Mouse (Mus musculus) forelimb bud, embryonic 11.5 days (tissue): ENCODE measurements around the gene Gabarap.
"Not testable (repeated sequence)": the region's sequence is repeated elsewhere in the genome, so short reads cannot be mapped to it uniquely, and the experiment has no call there.

Source experiments
- DNase-seq: peaks from one replicate; pipeline ENCODE4 v3.0.0-alpha.2; 2012; ENCODE audit warnings: low read depth, low spot score

The Gabarap gene

GRCm38 (mm10) chr11:69990850-69991691 is at the start of gene Gabarap:
TSS of gene Gabarap (plus strand) at chr11:69991143.
- DNase-seq: peak; percentile 96

- no peak for DNase-seq
Observed at GRCm38 (mm10) chr11:69945216-69945615, 45.7 kb upstream of the Gabarap start.

DNA sequence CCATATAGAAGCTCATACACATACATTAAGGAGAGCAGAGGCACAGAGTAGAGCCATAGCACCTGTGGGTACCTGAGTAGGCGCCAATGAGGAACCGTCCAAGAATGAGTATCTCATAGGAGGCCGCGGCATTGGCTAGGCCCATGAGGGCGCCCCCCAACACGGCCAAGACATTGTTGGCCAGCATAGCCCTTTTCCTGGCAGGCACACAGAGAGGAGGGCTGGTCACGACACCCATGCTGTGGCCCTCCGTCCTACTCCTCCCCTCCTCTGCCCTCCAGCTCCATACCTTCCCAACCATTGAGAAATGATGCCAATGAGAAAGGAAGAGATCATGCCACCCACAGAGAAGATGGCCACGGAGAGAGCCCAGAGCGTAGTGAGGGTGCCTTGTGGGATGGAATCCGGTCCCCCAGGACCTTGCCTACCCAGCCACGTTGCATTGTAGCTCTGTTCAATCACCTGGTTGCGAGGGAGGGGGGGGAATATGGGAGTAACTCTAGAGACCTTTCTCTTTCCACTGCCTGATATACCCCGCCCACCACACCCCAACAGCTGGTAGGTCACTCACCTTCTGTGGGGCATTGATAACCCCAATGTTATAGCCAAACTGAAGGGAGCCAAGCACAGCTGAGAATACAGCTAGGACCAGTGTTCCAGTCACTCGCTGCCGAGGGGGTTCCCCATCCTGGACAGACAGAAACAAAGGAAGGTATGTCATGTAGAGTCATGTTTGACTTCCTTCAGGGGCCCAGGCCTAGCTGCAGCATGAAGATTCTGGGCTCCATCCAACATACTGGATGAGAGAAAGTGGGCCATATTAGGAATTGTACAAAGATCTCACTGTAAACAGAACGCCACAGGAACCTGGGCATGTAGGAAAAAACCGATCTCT is 44.7 kb upstream of the Gabarap start:
- DNase-seq: no peak

DNA sequence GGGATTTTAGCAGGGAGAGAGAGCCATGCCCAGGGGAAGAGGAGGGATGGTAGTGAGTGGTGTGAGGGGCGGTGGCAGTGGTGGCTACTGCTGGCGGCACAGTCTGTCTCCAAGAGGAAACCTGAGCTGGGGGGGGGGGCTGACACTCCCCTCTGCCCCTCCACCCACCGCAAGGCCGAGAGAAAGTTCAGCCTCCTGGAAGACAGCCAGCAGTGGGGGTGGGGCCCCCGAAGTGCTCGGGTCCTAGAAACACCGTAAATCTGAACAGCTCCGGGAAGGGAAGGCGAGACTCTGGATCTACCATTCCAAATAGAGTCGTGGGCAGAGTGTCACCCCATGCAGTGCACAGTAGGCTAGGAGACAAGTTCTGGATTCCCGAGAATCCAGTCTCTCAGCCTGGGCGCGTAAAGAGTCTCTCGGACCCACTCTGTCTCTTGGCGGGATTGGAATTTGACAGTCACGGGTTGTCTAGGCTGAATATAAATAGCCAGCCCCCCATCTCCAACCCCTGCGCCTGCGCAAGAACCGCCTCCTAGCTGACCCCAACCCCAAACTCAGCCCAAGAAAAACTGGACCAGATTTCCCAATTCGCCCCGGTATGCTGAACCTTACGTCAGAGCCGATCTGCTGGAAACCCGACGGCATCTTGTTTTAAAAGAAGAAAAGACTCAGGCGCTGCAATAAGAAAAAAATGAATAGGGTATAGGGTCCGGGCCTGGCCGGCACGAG is 43.4 kb upstream of the Gabarap start:
- DNase-seq: peak; percentile 65

DNA sequence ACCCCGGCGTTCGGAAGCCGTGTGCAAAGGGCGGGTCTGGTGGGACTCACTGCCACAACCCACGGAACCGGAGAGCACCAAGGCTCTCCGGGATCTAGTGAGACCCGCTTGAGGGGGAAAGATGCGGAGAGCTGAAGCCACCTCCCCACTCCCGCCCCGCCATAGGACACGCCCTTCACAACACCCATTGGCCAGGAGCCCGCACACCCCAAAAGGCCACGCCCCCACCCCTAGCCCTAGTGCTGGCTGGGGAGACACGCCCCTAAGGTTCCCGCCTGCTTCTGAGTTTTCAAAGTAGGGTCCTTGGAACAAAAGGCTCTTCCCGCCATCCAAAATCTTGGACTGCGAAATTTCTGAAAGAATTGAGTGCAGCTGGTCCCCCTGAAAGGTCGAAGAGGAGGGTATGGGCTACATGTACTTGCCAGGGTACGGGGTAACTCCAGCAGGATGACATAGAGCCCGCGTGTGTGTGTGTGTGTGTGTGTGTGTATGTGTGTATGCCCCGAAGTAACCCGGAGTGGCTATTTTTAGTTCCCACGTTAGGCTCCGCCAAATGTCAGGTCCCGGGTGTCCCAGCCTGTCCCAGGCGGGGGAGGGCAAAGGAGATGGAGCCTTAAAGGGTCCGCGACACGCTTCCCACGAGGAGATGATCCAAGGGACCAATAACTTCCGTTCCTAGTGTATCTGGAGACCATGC is 42.7 kb upstream of the Gabarap start, which contains the start of gene Slc2a4:
Slc2a4 (minus strand) TSS at position 123 of the 697 bp plus-strand sequence.
- peak; percentile 96 for DNase-seq

DNA sequence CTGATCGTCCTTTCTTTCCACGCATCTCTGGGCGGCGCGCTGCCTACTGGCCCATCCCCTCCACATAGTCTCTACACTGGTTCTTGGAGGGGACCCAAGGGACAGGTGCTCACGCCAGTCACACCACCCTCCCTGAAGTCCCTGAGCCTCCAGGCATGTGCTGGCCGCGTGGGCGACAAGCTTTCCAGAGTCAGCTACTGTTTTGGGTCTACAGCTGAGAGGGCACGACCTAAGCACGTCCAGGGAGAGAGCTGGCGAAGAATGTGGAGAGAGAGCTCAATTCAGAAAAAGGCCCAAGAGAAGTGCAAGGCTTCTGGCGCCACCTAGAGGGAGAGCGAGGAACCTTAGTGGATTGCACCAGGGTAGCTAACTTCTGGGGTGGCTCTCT is 42.2 kb upstream of the Gabarap start:
- DNase-seq: peak; percentile 94

- DNase-seq: no peak
Observed at GRCm38 (mm10) chr11:69950807-69951459, 40.0 kb upstream of the Gabarap start.

DNA sequence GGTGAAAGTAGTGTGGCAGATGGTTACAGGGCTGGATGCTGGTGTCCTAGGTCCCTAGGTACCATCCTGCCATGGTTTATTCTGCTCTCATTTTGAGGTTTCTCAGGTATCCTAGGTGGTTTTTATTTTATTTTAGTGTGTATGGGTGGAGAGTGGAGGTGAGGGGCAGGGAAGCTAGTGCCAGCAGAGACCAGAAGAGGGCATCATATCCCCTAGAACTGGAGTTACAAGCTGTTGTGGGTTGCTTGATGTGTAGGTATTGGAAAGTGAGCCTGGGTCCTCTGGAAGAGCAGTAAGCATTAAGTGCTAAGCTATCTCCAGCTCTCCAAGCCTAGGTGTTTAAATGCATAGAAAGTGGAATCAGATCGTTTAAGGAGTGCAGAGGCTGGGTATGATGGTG is 38.7 kb upstream of the Gabarap start:
- DNase-seq: no peak

DNA sequence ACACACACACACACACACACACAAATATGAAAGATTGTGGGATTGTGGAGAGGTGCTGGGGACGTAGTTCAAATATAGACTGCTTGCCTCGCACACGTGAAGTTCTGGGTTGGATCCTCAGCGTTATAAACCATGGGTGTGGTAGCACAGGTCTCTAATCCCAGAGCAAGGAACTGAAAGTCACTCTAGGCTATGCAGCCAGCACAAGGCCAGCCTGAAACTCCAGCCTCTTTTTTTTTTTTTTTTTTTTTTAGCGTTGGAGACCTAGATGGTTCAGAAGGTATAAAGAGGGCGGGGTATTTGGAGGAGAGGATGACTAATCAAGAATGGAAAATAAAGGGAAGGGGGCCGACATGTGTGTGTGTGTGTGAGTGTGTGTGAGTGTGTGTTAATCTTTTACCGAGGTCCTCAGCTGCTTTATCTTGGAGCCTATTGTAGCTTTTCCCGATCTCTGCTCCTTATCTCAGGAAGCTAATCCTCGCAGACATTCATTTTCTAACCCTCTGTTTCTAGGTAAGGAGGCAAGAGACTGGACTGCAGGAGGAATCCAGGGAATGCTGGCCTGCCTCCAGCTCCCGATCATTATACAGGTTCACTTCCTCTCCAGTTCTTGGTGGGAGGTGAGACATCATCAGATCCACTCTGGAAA is 37.6 kb upstream of the Gabarap start:
- DNase-seq: no peak

GRCm38 (mm10) chr11:69955618-69956017 is 35.3 kb upstream of the Gabarap start:
- not testable (repeated sequence) for DNase-seq

DNA sequence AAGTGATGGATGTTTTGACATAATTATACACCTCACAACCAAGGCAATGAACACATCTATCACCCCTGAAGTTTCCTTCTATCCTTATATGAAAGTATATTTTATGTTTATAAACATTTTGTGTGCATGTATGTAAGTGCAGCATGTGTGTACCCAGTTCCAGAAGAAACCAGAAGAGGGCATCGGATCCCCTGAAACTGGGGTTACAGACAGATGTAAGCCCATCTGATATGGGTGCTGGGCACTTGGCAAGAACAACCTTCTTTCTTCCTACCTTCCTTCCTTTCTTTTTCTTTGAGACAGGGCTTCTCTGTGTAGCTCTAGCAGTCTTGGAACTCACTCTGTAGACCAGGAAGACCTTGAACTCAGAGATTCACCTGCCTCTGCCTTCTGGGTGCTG is 34.7 kb upstream of the Gabarap start:
- DNase-seq: no peak

DNA sequence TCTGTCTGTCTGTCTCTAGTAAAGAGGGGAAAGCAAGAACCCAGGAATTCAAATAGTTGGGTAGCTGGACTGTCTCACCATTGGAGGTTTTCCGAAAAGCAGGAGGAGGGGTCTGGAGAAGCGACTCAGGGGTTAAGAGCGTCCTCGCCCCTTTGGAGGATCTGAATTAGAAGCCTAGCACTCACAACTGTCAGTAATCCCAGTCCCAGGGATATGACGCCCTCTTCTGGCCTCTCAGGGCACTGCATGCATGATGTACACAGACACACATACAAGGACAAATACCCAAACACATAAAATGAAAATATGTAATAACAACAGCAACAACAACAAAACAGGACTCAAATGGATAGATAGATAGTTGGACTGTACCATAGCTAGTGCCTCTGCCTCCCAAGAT is 30.3 kb upstream of the Gabarap start:
- DNase-seq: no peak

DNA sequence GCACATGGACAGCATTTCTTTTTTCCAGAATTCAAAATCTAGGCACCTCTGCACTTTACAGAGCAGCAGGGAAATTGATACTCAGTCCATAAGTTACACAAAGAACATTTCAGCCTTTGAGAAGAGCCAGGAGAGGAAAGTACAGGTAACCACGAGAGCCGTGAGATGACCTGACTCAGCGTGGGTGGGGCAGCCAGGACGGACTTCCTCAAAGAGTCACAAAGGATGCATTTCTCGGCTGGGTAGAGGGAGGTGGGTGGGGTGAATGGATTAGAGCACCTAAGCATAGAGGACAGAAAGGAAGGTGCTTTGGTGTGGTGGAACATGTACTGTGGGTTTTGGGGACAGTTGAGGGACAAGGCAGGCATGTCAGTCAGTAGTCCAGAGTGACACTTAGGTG is 29.1 kb upstream of the Gabarap start:
- DNase-seq: no peak

GRCm38 (mm10) chr11:69964650-69965270 is 26.2 kb upstream of the Gabarap start, which contains the start of gene Cldn7:
TSS of gene Cldn7 (plus strand) at chr11:69964779.
- no peak for DNase-seq

- DNase-seq: no peak
Observed at GRCm38 (mm10) chr11:69965271-69966005, 25.5 kb upstream of the Gabarap start.

- DNase-seq: no peak
Observed at GRCm38 (mm10) chr11:69966006-69966859, 24.7 kb upstream of the Gabarap start.

GRCm38 (mm10) chr11:69966860-69967517 is 24.0 kb upstream of the Gabarap start:
- DNase-seq: no peak
